In the genomic region with DNA sequence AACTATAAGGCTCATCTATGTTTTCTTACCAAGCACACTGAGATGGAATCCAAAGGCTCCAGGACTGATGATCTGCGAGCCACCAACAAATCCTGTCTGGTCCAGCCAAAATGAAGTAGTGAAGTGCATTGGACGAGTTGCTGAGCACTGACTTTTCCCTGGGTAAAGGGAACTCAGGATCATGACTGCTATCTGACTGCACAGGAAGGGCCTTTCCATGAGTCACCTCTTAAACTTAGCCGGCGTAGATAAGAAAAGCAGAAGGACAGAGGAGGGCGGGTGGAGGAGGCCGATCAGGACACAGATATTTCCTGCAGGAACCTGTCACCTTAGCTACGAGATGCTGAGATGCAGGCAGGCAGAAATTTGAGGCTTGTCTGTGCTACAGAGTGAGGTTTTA, we compare ENCODE assay signal across 9 mouse cellular contexts. TPM values are rescaled to one million over a fixed set of nuclear protein-coding genes. Genes with fewer than 3 reads are reported as not detected.
DNase-seq lines count a peak whose midpoint lies in the region; ATAC-seq and TF ChIP-seq lines count a peak whose summit lies in the region.
"Had no signal": no experiment of that assay in that cellular context is flagged by ENCODE, and none has a peak within 500 bp of the region (broad histone marks: within the 10 kb centered on the region; RNA-seq: fewer than 3 reads in every experiment).

A gene (minus strand): TSS at position 207 of the 400 bp plus-strand sequence.

- WGBS in liver, embryonic 13.5 days (ENCODE audit: insufficient replicate concordance): 10% methylated on average over 7 of the region's 7 CpGs
- WGBS in hindbrain, embryonic 12.5 days: 79% methylated on average over 7 of the region's 7 CpGs

- peaks cover 4% of the 10 kb centered on the region for H3K9me3 ChIP-seq in G1E (replicated peaks)
- peaks cover 2% of the 10 kb centered on the region; the same call in 1 of the 2 replicates for H3K9me3 ChIP-seq in liver, embryonic 13.5 days (replicated peaks)
- 0 out of 2 replicates have a peak, but pooled peaks cover 3% of the 10 kb centered on the region for H3K9me3 ChIP-seq in hindbrain, embryonic 12.5 days (replicated peaks)

- no peak within 1 kb of the TSS for H3K4me2 ChIP-seq in liver, embryonic 13.5 days
- H3K4me2 ChIP-seq in hindbrain, embryonic 12.5 days (replicated peaks): no peak within 1 kb of the TSS

- H3K9ac ChIP-seq in liver, embryonic 13.5 days: no peak within 1 kb of the TSS
- no peak within 1 kb of the TSS for H3K9ac ChIP-seq in hindbrain, embryonic 12.5 days

- H3K4me1 ChIP-seq in G1E (ENCODE audit: insufficient read depth, low read depth, low read length): peaks cover 24% of the 10 kb centered on the region
- peaks cover 7% of the 10 kb centered on the region for H3K4me1 ChIP-seq in liver, embryonic 13.5 days (replicated peaks)
- no peaks in the 10 kb centered on the region for H3K4me1 ChIP-seq in hindbrain, embryonic 12.5 days

- no peaks in the 10 kb centered on the region for H3K27me3 ChIP-seq in G1E (ENCODE audit: insufficient read depth, low read length)
- H3K27me3 ChIP-seq in liver, embryonic 13.5 days: no peaks in the 10 kb centered on the region
- no peaks in the 10 kb centered on the region for H3K27me3 ChIP-seq in hindbrain, embryonic 12.5 days

- no peak within 1 kb of the TSS for H3K4me3 ChIP-seq in G1E (ENCODE audit: low read depth, low read length)
- H3K4me3 ChIP-seq in liver, embryonic 13.5 days (replicated peaks): no peak within 1 kb of the TSS
- no peak within 1 kb of the TSS for H3K4me3 ChIP-seq in hindbrain, embryonic 12.5 days

- H3K36me3 ChIP-seq in G1E (replicated peaks): no peaks in the 10 kb centered on the region
- H3K36me3 ChIP-seq in liver, embryonic 13.5 days: no peaks in the 10 kb centered on the region
- no peaks in the 10 kb centered on the region for H3K36me3 ChIP-seq in hindbrain, embryonic 12.5 days

- peak; percentile 98 for ATAC-seq in G1E (ENCODE audit: extremely low read depth, insufficient number of reproducible peaks, low FRiP score, poor library complexity, severe bottlenecking)
- ATAC-seq in liver, embryonic 13.5 days (ENCODE audit: low read depth): peak; percentile 66
- no peak for ATAC-seq in hindbrain, embryonic 12.5 days (ENCODE audit: low FRiP score)

- H3K27ac ChIP-seq in liver, embryonic 13.5 days: no peak within 1 kb of the TSS
- no peak within 1 kb of the TSS for H3K27ac ChIP-seq in hindbrain, embryonic 12.5 days

- peak; percentile 76 for DNase-seq in 3T3-L1 (ENCODE audit: low read depth, low spot score)
- no peak for DNase-seq in G1E (ENCODE audit: low spot score)
- peak; percentile 22 for DNase-seq in c-Kit-positive CD71-positive TER-119-negative erythroid progenitor cells, embryonic 14.5 days (ENCODE audit: low read depth)
- peak; percentile 17 for DNase-seq in liver, embryonic 13.5 days
- DNase-seq in left cerebral cortex, adult 11 months (ENCODE audit: low spot score): no peak
- no peak for DNase-seq in left cerebral cortex, postnatal 36 days (ENCODE audit: low spot score in 2 of 2)
- DNase-seq: kidney, postnatal 4 days; right cerebral cortex, postnatal 14 days had no signal

- TF ChIP-seq CTCF in G1E (IDR thresholded peaks at IDR 0.05; ENCODE audit: low read depth, low read length): no peak

- intact Hi-C loops in left cerebral cortex, postnatal 36 days (cut with DNase I): no loop called here

RNA-seq across cellular contexts. Expression of the gene that starts here (rescaled TPM):
- total RNA-seq in G1E (2014; fragmentation: Nextera tagmentation) (not detected in 2 replicates), G1E (2017) (0.23 and 0.38 TPM in 2 replicates)
- polyA plus RNA-seq in G1E (2012): not detected in 2 replicates
- polyA plus RNA-seq in liver, embryonic 13.5 days (2015; fragmentation: Nextera tagmentation; extraction: Ambion mirVana): 1.1 and 1.3 TPM in 2 replicates
- polyA plus RNA-seq in hindbrain, embryonic 12.5 days (2016; fragmentation: Nextera tagmentation; extraction: Ambion mirVana): 2.0 and 2.2 TPM in 2 replicates
- total RNA-seq in left cerebral cortex, postnatal 36 days (2021): under 1 TPM; 0.64 to 0.88 TPM

Comparison
In these comparisons a context has a peak if more than half of its experiments do, and no peak if none do; other contexts are left out.
1. Peak in ATAC-seq in G1E; RNA of the gene not detected or under 1 TPM.
2. DNase-seq: peak in 3T3-L1 (single experiment), c-Kit-positive CD71-positive TER-119-negative erythroid progenitor cells, embryonic 14.5 days (single experiment) and liver, embryonic 13.5 days (single experiment); none in G1E (single experiment), left cerebral cortex, adult 11 months (single experiment) and left cerebral cortex, postnatal 36 days (0 of 2).